Mouse (Mus musculus) left cerebral cortex, postnatal 10 days (tissue): Measurements from ENCODE around the gene 4930404H24Rik. TPM values are rescaled to one million over a fixed set of nuclear protein-coding genes. Genes with fewer than 3 reads are reported as not detected.

Experiments used
- DNase-seq, 2 experiments: peaks; one replicate each; pipeline ENCODE4 v3.0.0; 2021 to 2022; ENCODE audit warnings: low spot score in 2 of 2, mixed read lengths in 1 of 2; ENCODE audit errors: extremely low spot score in 1 of 2
- intact Hi-C: fragments of 180-260 bp; cut with DNase I; formaldehyde crosslinking; loops from one replicate; pipeline ENCODE4 v1.15.1; 2025
- total RNA-seq, 2 experiments: library from RNA; stranded (reverse); gene quantifications; 2 replicates each; pipeline ENCODE4 v1.2.3; 2021

Gene 4930404H24Rik
- total RNA-seq, 2 experiments from 2014 or later: not detected

DNA sequence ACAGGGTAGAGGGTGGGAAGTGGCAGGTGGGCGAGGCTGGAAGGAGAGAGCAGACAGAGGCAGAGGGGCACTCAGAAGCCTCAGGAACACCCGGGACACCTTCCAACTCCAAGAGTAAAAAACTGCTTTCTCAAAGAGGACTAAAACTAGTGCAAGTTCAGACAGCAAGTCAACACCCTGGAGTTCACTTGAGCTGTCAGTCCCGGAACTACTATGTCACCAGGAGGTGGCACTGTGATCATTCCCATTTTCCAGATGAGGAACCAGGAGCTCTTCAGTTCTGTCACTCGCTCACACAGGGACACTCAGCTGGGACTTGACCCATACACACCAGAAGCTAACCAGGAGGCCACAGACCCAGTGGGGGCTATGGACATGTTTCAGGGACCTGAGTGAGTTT is 6.6 kb downstream of the 4930404H24Rik start:
- DNase-seq: no peak
- intact Hi-C loops: loop anchor here (5.0 kb wide), 1 partner anchor 88 kb away; no protein-coding TSS in a partner anchor

DNA sequence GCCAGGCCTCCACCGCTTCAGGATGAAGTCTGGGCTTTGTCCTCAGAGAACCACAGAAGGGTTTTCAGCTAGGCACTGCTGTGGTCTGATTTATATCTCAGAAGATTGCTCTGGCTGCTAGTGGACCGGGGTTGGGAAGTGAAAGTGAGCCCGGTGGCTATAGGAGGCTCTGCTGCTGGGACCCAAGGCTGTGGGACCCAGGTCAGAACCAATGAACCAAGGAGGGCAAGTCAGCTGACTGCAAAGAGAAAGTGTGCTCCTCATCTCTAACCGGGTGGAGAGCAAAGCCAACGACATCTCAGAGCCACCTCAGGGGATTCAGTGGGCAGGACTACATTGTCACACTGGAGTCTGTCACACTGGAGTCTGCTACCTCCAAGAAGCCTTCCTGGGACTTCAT is 13.8 kb downstream of the 4930404H24Rik start:
- intact Hi-C loops: no loop called here
- no peak for DNase-seq

DNA sequence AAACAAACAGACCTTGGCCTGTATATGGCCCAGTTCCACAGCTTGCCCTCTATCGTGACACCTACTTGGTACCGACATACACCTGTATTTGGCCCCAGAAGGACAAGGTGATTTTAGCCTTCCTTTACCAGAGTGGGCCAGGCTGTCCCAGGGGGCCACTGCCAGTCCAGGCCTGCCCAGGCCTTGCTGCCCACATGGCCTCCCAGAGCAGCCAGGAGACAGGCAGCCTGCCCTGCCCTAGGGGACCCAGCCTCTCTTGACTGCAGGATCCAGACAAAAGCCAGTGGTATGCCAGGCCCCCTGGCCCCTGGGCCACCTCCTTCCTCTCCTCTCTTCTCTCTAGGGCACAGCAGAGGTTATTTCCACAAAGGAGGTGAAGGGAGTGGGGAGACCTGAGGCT is 15.4 kb downstream of the 4930404H24Rik start:
- no peak for DNase-seq
- intact Hi-C loops: no loop called here

DNA sequence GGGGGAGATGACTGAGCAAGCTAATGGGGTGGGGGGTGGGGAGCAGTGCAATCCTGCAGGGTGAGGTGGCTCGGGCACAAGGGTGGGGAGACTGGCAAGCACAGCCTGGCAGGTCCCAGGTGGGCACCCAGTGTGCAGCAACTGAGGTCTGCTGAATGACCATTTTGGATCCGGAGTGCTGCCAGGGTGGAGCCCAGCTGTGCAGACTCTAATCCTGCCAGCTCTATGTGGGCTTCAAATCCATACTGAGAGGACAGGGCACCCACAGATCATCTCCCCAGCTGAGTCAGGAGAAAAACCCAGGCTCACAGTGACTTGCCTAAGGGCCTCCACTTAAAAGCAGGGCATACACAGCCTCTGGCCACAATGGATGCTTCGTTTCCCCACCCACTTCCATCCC is 15.8 kb downstream of the 4930404H24Rik start:
- intact Hi-C loops: no loop called here
- no peak for DNase-seq

DNA sequence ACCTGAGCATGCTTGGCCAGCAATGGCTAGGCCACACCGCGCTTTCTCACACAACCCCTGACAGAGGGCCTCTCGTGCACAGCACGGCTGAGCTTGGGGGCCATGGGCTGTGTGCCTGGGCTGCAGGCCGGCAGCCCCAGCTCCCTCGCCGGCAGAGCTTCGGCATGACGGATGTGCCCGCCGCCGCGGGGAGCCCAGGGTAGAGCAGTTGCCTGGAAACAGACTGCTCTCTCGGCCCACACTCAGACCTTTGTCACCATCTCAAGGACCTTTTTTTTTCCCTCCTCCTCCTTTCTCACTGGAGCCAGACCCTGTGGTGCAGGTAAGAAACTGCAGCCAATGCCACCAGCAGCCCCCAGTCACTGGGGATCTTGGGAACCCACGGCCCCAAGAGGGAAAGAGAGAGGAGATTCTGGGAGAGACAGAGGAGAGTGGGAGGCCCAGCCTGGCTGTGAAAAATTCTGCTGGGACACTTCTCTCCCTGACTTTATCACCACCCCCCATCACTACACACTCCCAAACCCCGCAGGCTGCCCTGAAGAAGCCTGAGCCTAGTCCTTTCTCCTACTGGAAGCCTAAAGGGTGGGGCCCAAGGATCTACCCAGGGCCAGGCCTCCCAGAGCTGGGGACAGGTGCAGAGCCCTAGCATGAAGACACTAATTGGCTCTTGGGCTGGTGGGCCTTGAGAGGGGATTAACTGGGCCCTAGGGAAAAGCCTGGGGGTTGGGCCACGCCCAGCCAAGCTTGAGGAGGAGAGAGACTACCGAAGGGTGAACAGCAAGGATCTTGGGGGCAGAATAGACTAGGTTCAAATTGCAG is 16.8 kb downstream of the 4930404H24Rik start:
- intact Hi-C loops: no loop called here

DNA sequence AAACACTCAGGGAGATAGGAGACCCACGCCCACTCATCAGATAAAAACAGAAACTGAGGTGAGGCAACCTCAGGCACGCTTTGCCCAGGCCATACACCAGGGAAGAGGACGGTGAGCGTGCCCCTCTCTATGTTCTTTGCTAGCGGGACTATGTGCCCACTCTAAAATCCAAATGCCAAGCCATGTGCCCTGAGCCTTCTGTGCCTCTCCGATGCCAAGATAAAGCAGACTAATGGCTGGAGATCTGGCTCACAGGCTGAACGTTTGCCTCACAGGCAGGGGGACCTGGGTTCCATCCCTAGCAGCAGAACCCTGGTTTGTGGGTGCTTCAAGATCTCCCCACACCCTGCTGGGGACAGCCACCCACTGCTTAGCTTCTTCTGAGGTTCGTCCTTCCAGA is 17.5 kb downstream of the 4930404H24Rik start:
- DNase-seq: no peak
- intact Hi-C loops: no loop called here

More for the DNA sequence above, 16.8 kb downstream of the 4930404H24Rik start:
- no peak for DNase-seq

DNA sequence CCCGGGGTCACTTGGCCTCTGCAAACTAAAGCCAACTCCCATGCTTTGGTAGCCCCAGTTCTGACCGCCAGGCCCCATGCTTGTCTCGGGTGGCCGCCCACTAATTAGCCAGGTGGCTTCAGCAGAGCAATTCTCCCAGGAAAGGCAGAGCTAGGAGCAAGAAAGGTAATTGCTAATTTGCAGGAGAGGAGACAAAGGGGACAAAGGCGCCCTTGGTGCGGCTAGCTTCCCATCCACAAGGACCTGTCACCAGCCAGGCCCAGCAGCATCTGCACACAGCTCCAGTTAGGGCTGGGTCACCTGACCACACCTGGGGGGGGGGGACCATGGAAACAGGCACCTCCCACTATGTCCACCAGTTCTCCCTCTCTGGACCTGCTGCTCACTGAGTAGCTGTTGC is 19.0 kb downstream of the 4930404H24Rik start:
- intact Hi-C loops: no loop called here
- no peak for DNase-seq

DNA sequence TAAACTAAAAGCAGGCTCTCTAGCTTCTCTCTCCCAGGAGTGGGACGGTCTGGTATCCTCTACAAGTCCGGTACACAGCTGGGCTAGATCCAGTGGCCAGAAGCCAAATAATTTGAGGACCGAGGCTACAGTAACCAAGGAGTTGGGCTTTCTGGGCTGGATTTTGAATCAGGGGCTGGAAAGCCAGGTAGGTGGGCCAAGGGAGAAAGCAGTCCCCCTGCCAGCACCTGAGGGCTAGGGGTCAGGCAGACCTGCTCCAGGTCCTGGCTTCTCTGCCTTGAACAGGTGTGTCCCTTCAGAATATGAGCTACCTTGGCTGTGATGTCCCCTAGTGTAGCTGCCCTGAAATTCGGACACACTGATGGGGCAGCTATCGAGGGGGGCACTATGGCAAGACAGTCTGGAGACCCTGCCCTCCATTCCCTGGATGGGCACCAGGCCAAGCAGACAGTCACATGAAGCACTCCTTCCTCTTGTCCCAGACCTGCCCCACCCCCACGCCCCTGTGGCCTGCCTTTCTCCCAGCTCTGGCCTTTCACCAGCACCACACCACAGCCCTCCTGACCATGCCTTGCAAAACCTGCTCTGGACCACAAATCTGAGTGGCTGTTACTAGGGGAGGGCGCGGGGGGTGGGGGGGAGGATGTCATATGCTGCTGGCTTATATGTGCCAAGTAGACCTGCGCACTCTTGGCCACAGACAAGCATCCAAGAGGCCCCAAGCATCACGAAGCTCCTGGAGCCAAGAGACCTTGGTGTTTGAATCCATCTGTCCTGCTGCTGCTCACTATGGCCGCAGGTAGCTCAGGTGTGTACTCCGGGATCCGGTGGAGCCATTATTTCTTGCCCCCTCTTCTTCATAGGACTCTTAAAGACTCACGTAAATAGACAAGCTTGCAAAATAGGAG is 20.1 kb downstream of the 4930404H24Rik start:
- intact Hi-C loops: no loop called here
- peak in 1 of 2 experiments; percentile 69 for DNase-seq

DNA sequence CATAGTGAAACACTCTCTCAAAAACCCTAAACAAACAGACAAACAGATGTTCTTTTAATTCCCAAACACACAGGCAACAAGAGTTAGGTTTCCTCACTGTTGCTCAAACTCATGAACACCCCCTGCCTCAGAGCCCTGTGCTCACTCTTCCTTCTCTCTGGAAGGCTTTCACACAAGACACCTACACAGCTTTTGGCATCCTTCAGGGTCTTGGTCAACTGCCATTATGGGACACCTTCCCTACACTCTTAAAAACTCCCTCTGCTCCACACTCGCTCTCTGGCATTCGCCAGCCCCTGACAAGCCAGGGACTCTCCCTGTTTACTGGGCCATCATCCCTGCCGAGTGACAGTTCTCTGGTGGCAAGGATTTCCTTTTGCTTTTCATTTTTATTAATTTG is 21.4 kb downstream of the 4930404H24Rik start:
- intact Hi-C loops: no loop called here
- no peak for DNase-seq

DNA sequence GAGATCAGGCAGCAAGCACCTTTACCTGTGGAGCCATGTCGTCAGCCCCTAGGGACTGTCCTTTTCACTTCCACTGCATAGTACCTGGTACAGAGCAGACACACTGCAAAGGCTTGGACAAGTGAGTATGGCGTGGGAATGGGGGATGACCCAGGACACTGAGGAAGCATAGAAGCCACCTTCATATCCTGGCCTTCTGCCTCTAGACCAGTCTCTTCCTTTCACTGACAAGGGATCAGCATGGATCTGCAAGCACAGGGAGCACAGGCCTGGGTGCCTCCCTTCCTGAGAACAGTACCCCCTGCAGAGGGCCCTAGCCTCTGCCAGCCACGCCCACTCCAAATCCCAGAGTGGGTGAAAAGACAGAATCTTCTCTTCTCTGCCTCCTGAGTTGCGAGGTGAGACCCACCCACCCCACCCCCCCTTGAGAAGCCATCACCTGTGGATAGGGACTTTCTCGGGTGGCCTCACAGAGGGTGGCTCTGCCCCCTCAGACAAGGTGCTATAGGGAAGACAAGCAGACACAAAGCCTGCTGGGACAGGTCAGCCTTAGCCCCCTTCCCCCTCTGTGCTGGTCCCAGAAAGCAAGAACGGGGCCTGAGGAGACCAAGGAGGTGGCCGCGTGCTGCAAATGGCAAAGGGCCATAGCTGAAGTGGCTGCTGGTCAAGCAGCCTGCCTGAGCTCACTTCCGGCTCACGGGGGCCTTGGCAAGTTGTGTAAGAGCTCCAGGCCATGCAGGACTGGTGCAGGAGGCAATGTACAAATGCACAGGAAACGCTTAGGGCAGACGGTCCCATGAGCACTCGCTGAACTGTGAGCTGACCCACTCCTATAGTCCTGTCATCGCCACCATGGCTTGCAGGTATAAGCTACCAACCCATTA is 22.1 kb downstream of the 4930404H24Rik start:
- intact Hi-C loops: no loop called here
- peak in 1 of 2 experiments; percentile 57 for DNase-seq

DNA sequence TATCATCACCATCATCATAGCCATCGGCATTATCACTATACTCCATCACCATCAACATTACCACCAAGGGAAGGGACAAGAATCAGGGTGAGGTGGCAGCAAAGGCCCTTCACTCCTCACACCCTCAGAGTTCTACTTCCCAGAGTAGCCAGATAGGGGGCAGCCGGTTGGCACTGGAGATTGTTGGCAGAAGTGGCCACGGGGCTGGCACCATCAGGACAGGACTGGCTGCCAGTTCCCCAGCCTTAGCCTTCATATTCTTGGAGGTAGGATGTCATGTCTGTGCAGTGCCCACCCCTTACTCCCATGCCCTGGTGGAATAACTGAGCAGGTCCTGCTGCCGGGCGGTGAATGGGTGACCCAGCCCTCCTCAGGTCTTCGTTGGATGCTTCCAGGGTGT is 23.0 kb downstream of the 4930404H24Rik start:
- intact Hi-C loops: no loop called here
- no peak for DNase-seq

DNA sequence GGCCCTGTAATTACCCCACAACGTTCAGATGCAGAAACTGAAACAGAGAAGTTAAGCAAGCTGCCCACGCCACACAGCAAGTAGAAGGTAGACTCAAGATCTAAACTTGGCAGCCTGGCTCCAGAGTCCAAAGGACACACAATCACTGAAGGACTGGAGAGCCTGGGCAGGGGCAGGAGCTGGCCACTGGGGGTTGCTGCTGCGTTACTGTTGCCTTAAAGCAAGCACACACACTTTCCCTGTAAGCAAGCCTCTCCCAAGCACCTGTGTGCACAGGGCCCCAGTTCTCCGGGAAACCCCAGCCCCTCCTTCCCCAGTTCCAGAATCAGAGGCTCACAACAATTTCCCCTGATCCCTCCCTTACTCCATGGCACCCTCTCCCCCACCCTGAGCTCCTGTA is 24.4 kb downstream of the 4930404H24Rik start:
- intact Hi-C loops: no loop called here
- DNase-seq: no peak

DNA sequence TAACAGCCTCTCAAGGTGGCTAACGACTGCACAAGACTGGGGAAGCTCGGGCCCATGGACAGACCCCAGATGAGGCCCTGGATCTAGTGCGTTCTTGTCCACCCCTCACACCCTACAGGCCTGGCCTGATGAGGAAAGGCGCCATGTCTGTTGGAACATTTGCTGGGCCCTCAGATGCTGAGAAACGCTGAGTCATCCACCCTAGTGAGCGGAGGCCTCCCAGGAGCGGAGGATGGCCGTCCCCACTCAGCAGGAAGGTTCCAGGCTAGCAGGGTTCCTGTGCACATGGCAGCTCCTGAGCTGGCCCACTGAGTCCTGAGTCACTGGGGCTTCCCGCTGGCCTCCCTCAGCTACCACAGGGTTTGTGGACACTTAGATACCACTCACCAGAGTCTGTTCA is 27.5 kb downstream of the 4930404H24Rik start:
- intact Hi-C loops: no loop called here
- DNase-seq: no peak

DNA sequence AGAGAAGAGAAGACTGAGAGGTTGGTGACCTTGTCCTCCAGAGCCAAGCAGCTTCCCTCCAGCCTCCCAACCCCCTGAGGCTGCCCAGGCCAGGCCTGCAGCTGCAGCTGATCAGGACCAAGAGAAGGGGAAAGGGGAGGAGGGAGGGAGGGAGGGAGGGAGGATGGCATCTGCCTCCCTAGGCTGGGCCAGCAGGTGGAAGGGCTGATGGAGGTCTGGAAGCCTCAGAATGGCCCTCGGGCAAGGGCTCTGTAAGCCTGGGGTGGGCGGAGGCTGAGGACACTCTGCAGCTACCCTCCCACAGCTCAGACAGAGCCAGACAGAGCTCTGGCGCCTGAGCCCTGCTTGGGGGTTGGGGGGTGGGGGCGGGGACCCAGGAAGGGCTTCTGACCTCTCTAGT is 29.7 kb downstream of the 4930404H24Rik start:
- no peak for DNase-seq
- intact Hi-C loops: no loop called here

DNA sequence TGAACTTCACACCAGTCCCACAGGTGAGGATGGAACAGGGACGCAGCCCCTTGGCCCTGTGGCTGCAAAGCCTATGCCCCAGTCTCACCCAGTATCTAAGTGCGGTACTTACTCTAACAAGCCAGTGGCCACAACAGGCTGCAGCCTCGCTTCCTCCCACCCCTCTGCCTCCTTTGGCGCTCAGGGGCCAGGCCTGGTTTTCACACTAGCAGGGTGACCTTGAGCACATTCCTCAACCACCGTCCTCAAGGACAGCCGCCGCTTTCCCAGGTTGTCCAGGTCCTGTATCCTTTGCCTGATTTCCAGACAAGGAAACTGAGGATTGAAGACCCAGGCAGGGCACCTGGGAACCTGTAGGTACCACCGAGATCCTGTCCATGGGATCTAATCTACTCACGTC is 30.6 kb downstream of the 4930404H24Rik start:
- no peak for DNase-seq
- intact Hi-C loops: no loop called here

DNA sequence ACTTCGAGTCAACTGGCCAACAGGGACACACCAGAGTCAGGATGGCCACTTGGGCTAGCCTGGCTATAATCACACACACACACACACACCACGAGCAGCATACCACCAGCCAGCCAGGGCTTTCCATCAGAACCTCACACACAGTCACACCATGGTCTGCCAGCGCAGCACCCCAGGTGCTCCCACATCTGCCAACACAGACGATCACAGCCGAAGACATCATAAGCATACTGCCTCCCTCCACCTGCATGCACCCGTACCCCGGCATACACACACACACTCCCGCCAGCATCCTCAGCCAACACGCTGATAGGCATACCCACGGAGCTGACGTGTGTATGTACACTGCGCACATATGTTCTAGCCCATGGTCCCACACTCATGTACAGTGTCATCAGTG is 31.1 kb downstream of the 4930404H24Rik start:
- no peak for DNase-seq
- intact Hi-C loops: no loop called here

DNA sequence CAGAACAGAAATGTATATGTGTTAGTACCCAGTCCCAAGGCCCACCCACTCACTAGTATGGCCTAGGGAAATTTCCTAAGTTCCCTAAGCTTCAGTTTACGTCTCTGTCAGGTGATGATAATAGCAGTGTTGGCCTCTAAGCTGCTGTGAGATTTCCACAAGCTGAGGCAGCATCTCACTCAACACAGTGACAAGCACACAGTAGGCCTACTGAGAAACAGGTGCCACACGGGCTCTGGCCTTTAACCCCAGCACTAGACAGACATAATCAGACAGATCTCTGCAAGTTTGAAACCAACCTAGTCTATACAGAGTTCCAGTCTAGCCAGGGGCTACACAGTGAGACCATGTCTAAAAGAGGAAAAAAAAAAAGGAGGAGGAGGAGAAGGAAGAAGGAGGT is 32.1 kb downstream of the 4930404H24Rik start:
- intact Hi-C loops: no loop called here

DNA sequence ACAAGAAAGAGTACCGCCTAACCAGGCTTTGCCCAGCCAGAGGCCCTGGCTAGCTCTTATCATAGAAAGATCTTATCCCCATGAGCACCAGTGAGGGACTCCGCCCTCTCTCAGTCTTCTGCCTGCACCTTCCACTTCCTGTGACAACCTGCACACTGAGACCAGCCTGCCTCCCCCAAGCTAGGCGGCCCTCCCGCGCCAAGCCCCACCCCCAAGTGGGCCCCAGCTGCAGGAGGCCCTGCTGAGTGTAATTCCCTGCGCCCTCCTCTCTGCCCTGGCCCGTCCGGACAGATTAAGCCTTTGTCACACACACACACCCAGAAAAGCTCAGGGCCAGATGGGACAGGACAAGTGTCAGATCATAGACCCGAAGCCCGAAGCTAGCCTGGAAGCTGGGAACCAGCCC is 33.3 kb downstream of the 4930404H24Rik start:
- intact Hi-C loops: no loop called here
- no peak for DNase-seq

More for the DNA sequence above, 32.1 kb downstream of the 4930404H24Rik start:
- DNase-seq: no peak
